Mouse (Mus musculus): ENCODE data around the gene Pgm5. TPM values are rescaled to one million over a fixed set of nuclear protein-coding genes. Genes with fewer than 3 reads are reported as not detected.
"Not testable (repeated sequence)": the region's sequence is repeated elsewhere in the genome, so short reads cannot be mapped to it uniquely, and the experiment has no call there.

Gene Pgm5
- polyA plus RNA-seq, 1 experiment from 2014 or later = 4.8 TPM

DNA sequence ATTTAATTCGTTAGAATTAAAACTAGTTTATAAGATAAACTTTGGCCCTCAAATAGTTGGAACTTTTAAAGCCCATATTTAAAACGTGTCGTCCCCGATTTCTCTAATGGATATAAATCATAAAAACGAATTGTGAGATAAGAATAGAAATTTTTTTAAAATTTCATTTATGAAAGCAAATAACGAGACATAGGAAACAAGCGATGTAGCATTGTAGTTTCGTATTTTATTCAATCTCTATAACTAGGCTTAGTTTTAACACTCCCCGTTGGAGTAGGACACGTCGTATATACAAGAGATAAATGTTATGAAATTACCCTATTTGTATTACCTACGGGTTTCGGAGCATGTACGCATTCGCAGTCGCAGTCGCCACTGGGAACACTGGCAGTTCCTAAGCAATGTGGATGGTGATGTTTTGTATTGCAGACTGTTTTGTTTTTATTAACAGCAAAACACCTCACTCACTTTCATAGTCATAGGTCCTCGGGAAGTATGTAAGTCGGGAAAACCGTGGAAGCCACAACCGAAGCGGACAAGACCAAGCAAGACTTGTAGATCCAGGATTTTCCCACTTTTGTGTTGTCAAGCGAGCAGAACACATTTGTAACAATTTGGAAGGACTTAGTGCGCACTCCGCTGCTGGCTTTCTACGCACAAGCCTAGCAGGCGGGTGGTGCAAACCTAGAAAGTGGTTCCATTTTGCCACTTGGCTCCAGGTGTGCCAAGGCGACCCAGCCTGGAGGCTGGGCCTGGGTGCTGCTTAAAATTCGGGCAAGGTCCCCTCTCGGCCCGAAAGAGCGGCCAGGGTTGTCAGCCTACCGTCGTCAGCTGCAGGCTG, 37.3 kb upstream of the Pgm5 start:
- Histone ChIP-seq H3K9ac (ENCODE audit: low read depth, low read length) (no peak overlapping the region), H3K4me2 (ENCODE audit: low read depth, low read length) (peak overlapping the region; percentile 51; the same call in 1 of the 2 replicates), H3K9me3 (ENCODE audit: control insufficient read depth, low read length) (no peaks in the 10 kb centered on the region), H3K4me1 (ENCODE audit: control insufficient read depth, insufficient read depth, low read length) (peaks cover 20% of the 10 kb centered on the region), H3K27ac (ENCODE audit: low read length) (no peak overlapping the region), H3K4me3 (ENCODE audit: low read length) (peak overlapping the region; percentile 38; the same call in 1 of the 2 replicates), H3K27me3 (replicated peaks; ENCODE audit: control insufficient read depth, insufficient read depth, low read length) (peaks cover 63% of the 10 kb centered on the region), H3K36me3 (ENCODE audit: control insufficient read depth, insufficient read depth, low read length) (no peaks in the 10 kb centered on the region)
- ATAC-seq = no peak
- WGBS = 4% methylated on average over 34 of the region's 34 CpGs

DNA sequence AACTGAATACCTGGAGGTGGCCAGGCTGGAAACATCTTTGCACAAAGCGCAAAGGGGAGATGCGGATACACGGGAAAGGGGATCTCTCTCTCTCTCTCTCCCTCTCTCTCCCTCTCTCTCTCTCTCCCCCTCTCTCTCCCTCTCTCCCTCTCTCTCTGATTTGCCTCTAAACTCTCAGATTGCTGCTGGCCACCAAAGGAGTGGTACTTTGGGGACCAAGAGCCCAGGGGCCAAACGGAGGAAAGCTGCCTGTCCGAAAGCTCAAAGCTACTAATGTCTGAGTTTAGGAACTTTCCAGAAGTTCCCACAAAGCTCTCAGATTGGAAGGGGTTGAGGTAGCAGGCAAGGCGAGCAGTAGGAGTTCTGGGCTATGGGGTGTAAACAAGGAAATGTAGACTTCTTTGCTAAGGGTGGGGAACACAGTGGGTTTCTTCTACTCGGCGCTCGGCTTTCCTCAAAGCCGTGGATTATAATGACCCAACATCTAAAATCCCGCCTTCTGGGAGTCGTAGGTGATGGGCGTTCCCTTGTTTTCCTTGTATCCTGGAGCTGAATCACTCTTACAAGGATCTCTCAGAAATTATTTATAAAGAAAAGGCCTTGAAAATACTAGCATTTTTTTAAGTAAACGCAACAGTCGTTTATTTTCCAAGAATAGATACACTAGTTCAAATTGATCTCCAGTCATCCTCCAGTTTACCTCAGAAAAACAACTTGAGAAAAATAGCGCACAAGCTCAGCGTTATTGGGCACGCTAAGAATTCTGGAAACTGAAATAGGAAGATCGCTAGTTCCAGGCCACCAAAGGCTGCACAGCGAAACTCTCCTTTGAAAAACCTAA, 36.5 kb upstream of the Pgm5 start:
- Histone ChIP-seq H3K27ac (ENCODE audit: low read length) (no peak overlapping the region), H3K27me3 (replicated peaks; ENCODE audit: control insufficient read depth, insufficient read depth, low read length) (peaks cover 63% of the 10 kb centered on the region), H3K4me3 (ENCODE audit: low read length) (no peak overlapping the region), H3K9me3 (ENCODE audit: control insufficient read depth, low read length) (no peaks in the 10 kb centered on the region), H3K9ac (ENCODE audit: low read depth, low read length) (no peak overlapping the region), H3K36me3 (ENCODE audit: control insufficient read depth, insufficient read depth, low read length) (no peaks in the 10 kb centered on the region), H3K4me2 (ENCODE audit: low read depth, low read length) (no peak overlapping the region), H3K4me1 (ENCODE audit: control insufficient read depth, insufficient read depth, low read length) (peaks cover 20% of the 10 kb centered on the region)
- WGBS = 2% methylated on average over 20 of the region's 20 CpGs
- no peak for ATAC-seq

DNA sequence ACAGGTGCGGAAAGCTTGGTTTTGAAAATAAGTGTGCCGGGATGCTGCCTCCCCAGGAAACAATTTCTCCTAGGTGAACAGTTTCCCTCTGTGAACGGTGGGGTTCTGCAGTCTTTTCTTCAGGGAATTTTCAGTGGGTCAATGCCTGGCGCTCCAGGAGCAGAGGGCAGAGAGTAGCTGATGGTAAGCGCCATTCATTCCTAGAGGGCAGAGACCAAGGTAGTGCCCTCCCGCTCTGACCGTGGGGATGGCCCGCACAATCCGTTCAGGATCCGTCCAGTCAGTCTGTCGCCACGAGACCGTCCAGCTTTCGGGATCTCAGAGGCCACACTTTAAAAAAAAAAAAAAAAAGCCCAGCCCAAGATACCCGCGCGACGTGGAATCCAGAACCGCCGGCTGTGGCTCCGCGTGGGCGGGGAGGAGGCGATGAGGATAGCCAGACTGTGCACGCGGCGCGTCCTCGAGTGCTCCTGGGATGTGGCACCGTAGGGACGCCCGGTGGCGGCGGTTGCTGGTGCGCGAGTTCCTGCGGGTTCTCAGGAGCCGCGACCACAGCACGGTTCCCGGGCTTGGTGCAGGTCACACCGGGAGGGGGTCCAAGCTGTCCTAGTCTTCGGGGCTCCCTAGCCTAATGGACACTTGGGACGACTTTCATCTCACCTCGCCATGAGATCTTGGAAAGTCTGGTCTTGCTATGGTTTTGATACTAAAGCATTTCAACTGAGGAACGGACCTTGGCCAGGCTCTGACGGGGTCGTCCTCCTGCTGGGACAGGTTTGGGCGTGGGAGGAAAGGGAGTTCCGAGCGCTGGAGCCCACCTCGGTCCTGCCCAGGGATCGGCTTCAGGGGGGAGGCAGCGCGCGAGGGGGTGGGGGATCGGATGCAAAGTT, 35.6 kb upstream of the Pgm5 start:
- 1% methylated on average over 57 of the region's 57 CpGs for WGBS
- peaks cover 59% of the 10 kb centered on the region for H3K27me3 ChIP-seq (replicated peaks; ENCODE audit: control insufficient read depth, insufficient read depth, low read length)
- ATAC-seq = no peak
- peak overlapping the region; percentile 18; the same call in 1 of the 2 replicates for H3K4me3 ChIP-seq (ENCODE audit: low read length)
- peaks cover 20% of the 10 kb centered on the region for H3K4me1 ChIP-seq (ENCODE audit: control insufficient read depth, insufficient read depth, low read length)
- H3K36me3 ChIP-seq (ENCODE audit: control insufficient read depth, insufficient read depth, low read length) = no peaks in the 10 kb centered on the region
- no peaks in the 10 kb centered on the region for H3K9me3 ChIP-seq (ENCODE audit: control insufficient read depth, low read length)
- no peak overlapping the region for H3K9ac ChIP-seq (ENCODE audit: low read depth, low read length)
- 0 out of 2 replicates have a peak overlapping the region, but pooled peaks have one; percentile 19 for H3K4me2 ChIP-seq (ENCODE audit: low read depth, low read length)
- no peak overlapping the region for H3K27ac ChIP-seq (ENCODE audit: low read length)

DNA sequence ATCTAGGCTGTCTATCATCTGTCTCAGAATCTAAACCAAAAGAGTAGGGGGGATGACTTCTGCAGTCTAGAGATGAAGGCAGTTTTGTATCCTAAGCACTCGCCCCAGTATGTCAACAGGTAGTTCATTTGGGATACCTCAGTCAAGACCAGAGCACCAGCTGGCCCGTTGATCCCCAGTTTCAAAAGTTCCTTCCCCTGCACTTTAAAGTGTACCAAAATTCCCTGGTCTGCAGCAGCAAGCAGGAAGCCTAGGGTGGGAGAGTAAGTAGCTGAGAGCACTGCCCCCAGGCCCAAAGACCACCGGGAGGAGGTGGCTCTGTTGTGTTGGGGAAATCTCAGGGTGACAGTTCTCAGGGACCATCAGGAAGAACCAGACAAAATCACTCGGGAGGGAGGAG, 34.9 kb upstream of the Pgm5 start:
- H3K36me3 ChIP-seq (ENCODE audit: control insufficient read depth, insufficient read depth, low read length) = no peaks in the 10 kb centered on the region
- peaks cover 20% of the 10 kb centered on the region for H3K4me1 ChIP-seq (ENCODE audit: control insufficient read depth, insufficient read depth, low read length)
- H3K9ac ChIP-seq (ENCODE audit: low read depth, low read length) = no peak overlapping the region
- WGBS = 19% methylated on average over 4 of the region's 4 CpGs
- H3K27me3 ChIP-seq (replicated peaks; ENCODE audit: control insufficient read depth, insufficient read depth, low read length) = peaks cover 56% of the 10 kb centered on the region
- H3K27ac ChIP-seq (ENCODE audit: low read length) = no peak overlapping the region
- no peaks in the 10 kb centered on the region for H3K9me3 ChIP-seq (ENCODE audit: control insufficient read depth, low read length)
- H3K4me3 ChIP-seq (ENCODE audit: low read length) = no peak overlapping the region
- no peak for ATAC-seq
- no peak overlapping the region for H3K4me2 ChIP-seq (ENCODE audit: low read depth, low read length)

DNA sequence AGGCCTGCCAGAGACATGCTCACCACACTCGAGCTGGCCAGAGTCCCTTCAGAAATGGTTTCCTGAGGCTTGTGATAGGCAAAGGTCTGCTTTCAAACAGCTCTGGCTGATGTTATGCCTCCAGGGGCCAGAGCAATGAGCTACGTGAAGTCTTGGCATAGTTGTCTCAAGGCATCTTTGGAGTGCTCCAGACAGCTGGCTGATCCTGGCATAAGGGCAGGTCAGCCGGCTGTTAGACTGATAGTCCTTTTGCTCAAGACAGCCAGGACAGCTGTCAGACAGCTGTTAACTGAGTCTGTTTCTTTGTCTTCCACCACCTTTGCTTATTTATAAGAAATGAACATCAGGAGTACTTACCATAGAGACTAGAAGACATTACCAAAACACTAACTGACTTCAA, 25.2 kb upstream of the Pgm5 start:
- Histone ChIP-seq H3K4me3 (ENCODE audit: low read length) (no peak overlapping the region), H3K4me1 (ENCODE audit: control insufficient read depth, insufficient read depth, low read length) (no peaks in the 10 kb centered on the region), H3K9ac (ENCODE audit: low read depth, low read length) (no peak overlapping the region), H3K4me2 (ENCODE audit: low read depth, low read length) (no peak overlapping the region), H3K36me3 (ENCODE audit: control insufficient read depth, insufficient read depth, low read length) (no peaks in the 10 kb centered on the region), H3K27me3 (replicated peaks; ENCODE audit: control insufficient read depth, insufficient read depth, low read length) (0 out of 2 replicates have a peak, but pooled peaks cover 3% of the 10 kb centered on the region), H3K9me3 (ENCODE audit: control insufficient read depth, low read length) (no peaks in the 10 kb centered on the region), H3K27ac (ENCODE audit: low read length) (no peak overlapping the region)
- WGBS = 65% methylated on average over 3 of the region's 3 CpGs
- ATAC-seq = no peak

DNA sequence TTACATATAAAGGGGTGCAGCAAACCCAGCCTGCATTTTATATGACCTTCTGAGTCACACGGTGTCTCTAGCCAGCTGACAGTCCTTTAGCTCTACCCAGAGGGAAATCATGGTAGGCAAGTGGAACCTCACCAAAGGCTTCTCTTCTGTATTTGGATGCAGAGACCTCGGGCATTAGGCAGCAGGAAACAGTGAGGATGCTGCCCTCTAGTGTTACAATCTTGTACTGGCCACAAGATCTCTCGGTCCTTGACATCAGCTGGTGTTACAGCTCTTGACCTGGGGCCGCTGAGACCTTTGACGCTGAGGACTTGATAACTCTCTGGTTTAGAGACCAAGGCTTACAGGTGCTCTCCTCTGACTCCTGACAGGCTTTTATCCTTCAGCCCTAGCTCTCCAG, 23.8 kb upstream of the Pgm5 start:
- Histone ChIP-seq H3K4me3 (ENCODE audit: low read length) (no peak overlapping the region), H3K4me1 (ENCODE audit: control insufficient read depth, insufficient read depth, low read length) (no peaks in the 10 kb centered on the region), H3K9ac (ENCODE audit: low read depth, low read length) (no peak overlapping the region), H3K36me3 (ENCODE audit: control insufficient read depth, insufficient read depth, low read length) (no peaks in the 10 kb centered on the region), H3K27me3 (replicated peaks; ENCODE audit: control insufficient read depth, insufficient read depth, low read length) (0 out of 2 replicates have a peak, but pooled peaks cover 3% of the 10 kb centered on the region), H3K4me2 (ENCODE audit: low read depth, low read length) (no peak overlapping the region), H3K27ac (ENCODE audit: low read length) (no peak overlapping the region), H3K9me3 (ENCODE audit: control insufficient read depth, low read length) (no peaks in the 10 kb centered on the region)
- WGBS = 8% methylated on average over 5 of the region's 5 CpGs
- no peak for ATAC-seq

DNA sequence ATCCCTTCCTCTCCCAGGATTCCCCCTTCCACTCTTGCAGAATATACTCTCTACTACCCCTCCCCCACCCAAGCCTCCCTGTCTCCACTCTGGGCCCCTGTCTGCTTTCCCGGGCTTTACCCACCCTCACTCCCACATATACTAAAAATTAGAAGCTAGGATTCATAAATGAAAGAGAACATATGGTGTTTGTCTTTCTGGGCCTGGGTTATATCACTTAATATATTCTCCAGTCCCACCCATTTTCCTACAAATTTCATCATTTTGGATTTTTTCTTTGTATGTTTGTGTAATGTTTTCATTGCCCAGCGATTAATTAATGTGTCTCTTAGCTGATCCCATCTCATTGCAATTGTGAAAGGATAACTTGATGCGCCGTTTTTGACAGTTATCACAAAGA, 19.6 kb upstream of the Pgm5 start:
- 50% methylated on average over 4 of the region's 4 CpGs for WGBS
- Histone ChIP-seq H3K27me3 (replicated peaks; ENCODE audit: control insufficient read depth, insufficient read depth, low read length) (no peaks in the 10 kb centered on the region; the same call in 1 of the 2 replicates), H3K27ac (ENCODE audit: low read length) (no peak overlapping the region), H3K4me3 (ENCODE audit: low read length) (no peak overlapping the region), H3K9me3 (ENCODE audit: control insufficient read depth, low read length) (no peaks in the 10 kb centered on the region), H3K4me1 (ENCODE audit: control insufficient read depth, insufficient read depth, low read length) (no peaks in the 10 kb centered on the region), H3K9ac (ENCODE audit: low read depth, low read length) (no peak overlapping the region), H3K4me2 (ENCODE audit: low read depth, low read length) (no peak overlapping the region), H3K36me3 (ENCODE audit: control insufficient read depth, insufficient read depth, low read length) (no peaks in the 10 kb centered on the region)
- no peak for ATAC-seq

DNA sequence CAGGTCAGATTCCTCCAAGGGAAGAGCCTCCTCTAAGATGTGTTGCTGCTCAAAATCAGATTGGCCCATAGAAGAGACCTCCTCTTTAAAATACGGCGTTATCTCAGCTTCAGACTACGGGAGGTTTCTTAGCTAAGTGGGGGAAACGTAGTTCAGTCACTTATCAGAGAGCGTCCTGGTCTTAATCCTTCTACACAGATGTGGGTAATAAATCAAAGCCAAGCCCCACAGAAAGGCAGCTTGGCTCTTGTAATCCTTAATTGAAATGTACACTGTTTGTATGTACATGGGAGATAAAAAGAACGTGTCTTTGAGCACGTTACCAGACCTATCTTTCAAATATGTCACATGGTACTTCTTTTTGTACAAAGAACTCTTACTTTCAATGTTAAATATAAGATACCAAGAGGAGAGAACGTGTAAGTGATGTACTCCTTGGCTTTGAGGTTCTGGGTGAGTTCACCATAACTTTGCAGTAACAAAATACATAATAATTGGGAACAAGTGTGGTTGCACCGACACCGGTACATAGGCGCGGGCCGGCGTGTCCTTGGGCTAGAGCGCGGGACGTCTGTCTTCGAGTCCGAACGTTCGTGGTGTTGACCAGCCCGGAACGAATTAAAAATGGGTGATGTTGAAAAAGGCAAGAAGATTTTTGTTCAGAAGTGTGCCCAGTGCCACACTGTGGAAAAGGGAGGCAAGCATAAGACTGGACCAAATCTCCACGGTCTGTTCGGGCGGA, 13.6 kb upstream of the Pgm5 start, which contains the start of gene Gm10053:
Gene Gm10053 (plus strand): TSS at position 558 of the 742 bp plus-strand sequence.
- H3K4me3 ChIP-seq (ENCODE audit: low read length); H3K27ac ChIP-seq (ENCODE audit: low read length); H3K4me2 ChIP-seq (ENCODE audit: low read depth, low read length); H3K4me1 ChIP-seq (ENCODE audit: control insufficient read depth, insufficient read depth, low read length); H3K27me3 ChIP-seq (replicated peaks; ENCODE audit: control insufficient read depth, insufficient read depth, low read length); H3K36me3 ChIP-seq (ENCODE audit: control insufficient read depth, insufficient read depth, low read length); ATAC-seq; H3K9me3 ChIP-seq (ENCODE audit: control insufficient read depth, low read length); H3K9ac ChIP-seq (ENCODE audit: low read depth, low read length): not testable (repeated sequence)
- 69% methylated on average over 23 of the region's 26 CpGs for WGBS
